Mouse (Mus musculus): Measurements from ENCODE around the gene Fam98b. TPM values are rescaled to one million over a fixed set of nuclear protein-coding genes. Genes with fewer than 3 reads are reported as not detected.
A peak's percentile ranks its signal among the peaks of the same experiment; 100 is the strongest.

The Fam98b gene
- polyA plus RNA-seq, 1 experiment = 2.5 TPM

GRCm38 (mm10) chr2:117217695-117218216, 31.8 kb upstream of the Fam98b start:
- Histone ChIP-seq H3K36me3 (ENCODE audit: control insufficient read depth, insufficient read depth, low read length) (no peaks in the 10 kb centered on the region), H3K27me3 (ENCODE audit: control insufficient read depth, insufficient read depth, low read length) (0 out of 2 replicates have a peak, but pooled peaks cover 3% of the 10 kb centered on the region), H3K4me3 (ENCODE audit: low read depth, low read length) (no peak overlapping the region), H3K27ac (ENCODE audit: insufficient read depth, low read depth, low read length) (no peak overlapping the region), H3K4me1 (ENCODE audit: control insufficient read depth, insufficient read depth, insufficient read length, low read length) (no peaks in the 10 kb centered on the region)
- WGBS = 21% methylated on average over 15 of the region's 15 CpGs
- no peak for TF ChIP-seq CTCF (IDR thresholded peaks at IDR 0.05; ENCODE audit: extremely low read depth, insufficient read length, insufficient replicate concordance, low read depth, low read length)
- no peak for TF ChIP-seq POLR2A (IDR thresholded peaks at IDR 0.05; ENCODE audit: low read depth, low read length)

GRCm38 (mm10) chr2:117219536-117219935, 30.0 kb upstream of the Fam98b start:
- TF ChIP-seq CTCF (IDR thresholded peaks at IDR 0.05; ENCODE audit: extremely low read depth, insufficient read length, insufficient replicate concordance, low read depth, low read length) (no peak), POLR2A (IDR thresholded peaks at IDR 0.05; ENCODE audit: low read depth, low read length) (no peak)
- WGBS = 83% methylated on average over 4 of the region's 4 CpGs
- Histone ChIP-seq H3K4me1 (ENCODE audit: control insufficient read depth, insufficient read depth, insufficient read length, low read length) (no peaks in the 10 kb centered on the region), H3K36me3 (ENCODE audit: control insufficient read depth, insufficient read depth, low read length) (no peaks in the 10 kb centered on the region), H3K4me3 (ENCODE audit: low read depth, low read length) (no peak overlapping the region), H3K27ac (ENCODE audit: insufficient read depth, low read depth, low read length) (no peak overlapping the region), H3K27me3 (ENCODE audit: control insufficient read depth, insufficient read depth, low read length) (0 out of 2 replicates have a peak, but pooled peaks cover 3% of the 10 kb centered on the region)

- Histone ChIP-seq H3K27me3 (ENCODE audit: control insufficient read depth, insufficient read depth, low read length) (no peaks in the 10 kb centered on the region), H3K36me3 (ENCODE audit: control insufficient read depth, insufficient read depth, low read length) (no peaks in the 10 kb centered on the region), H3K4me3 (ENCODE audit: low read depth, low read length) (no peak overlapping the region), H3K4me1 (ENCODE audit: control insufficient read depth, insufficient read depth, insufficient read length, low read length) (no peaks in the 10 kb centered on the region), H3K27ac (ENCODE audit: insufficient read depth, low read depth, low read length) (no peak overlapping the region)
- TF ChIP-seq CTCF (IDR thresholded peaks at IDR 0.05; ENCODE audit: extremely low read depth, insufficient read length, insufficient replicate concordance, low read depth, low read length) = no peak
- no peak for TF ChIP-seq POLR2A (IDR thresholded peaks at IDR 0.05; ENCODE audit: low read depth, low read length)
- 77% methylated on average over 9 of the region's 9 CpGs for WGBS
These were observed 26.9 kb upstream of the Fam98b start for GRCm38 (mm10) chr2:117222651-117223050.

- Histone ChIP-seq H3K4me3 (ENCODE audit: low read depth, low read length) (no peak overlapping the region), H3K4me1 (ENCODE audit: control insufficient read depth, insufficient read depth, insufficient read length, low read length) (no peaks in the 10 kb centered on the region), H3K27me3 (ENCODE audit: control insufficient read depth, insufficient read depth, low read length) (no peaks in the 10 kb centered on the region), H3K27ac (ENCODE audit: insufficient read depth, low read depth, low read length) (no peak overlapping the region), H3K36me3 (ENCODE audit: control insufficient read depth, insufficient read depth, low read length) (no peaks in the 10 kb centered on the region)
- 65% methylated on average over 11 of the region's 11 CpGs for WGBS
- no peak for TF ChIP-seq CTCF (IDR thresholded peaks at IDR 0.05; ENCODE audit: extremely low read depth, insufficient read length, insufficient replicate concordance, low read depth, low read length)
These were observed 20.9 kb upstream of the Fam98b start for GRCm38 (mm10) chr2:117228601-117229125.

- TF ChIP-seq POLR2A (IDR thresholded peaks at IDR 0.05; ENCODE audit: low read depth, low read length) (no peak), CTCF (IDR thresholded peaks at IDR 0.05; ENCODE audit: extremely low read depth, insufficient read length, insufficient replicate concordance, low read depth, low read length) (no peak)
- no peak overlapping the region for H3K27ac ChIP-seq (ENCODE audit: insufficient read depth, low read depth, low read length)
These were observed 19.3 kb upstream of the Fam98b start for GRCm38 (mm10) chr2:117230261-117230660.

GRCm38 (mm10) chr2:117231257-117231656, 18.3 kb upstream of the Fam98b start:
- TF ChIP-seq POLR2A (IDR thresholded peaks at IDR 0.05; ENCODE audit: low read depth, low read length) (no peak), CTCF (IDR thresholded peaks at IDR 0.05; ENCODE audit: extremely low read depth, insufficient read length, insufficient replicate concordance, low read depth, low read length) (peak; percentile 92)
- WGBS = 5% methylated on average over 13 of the region's 13 CpGs
- Histone ChIP-seq H3K4me1 (ENCODE audit: control insufficient read depth, insufficient read depth, insufficient read length, low read length) (no peaks in the 10 kb centered on the region), H3K4me3 (ENCODE audit: low read depth, low read length) (no peak overlapping the region), H3K36me3 (ENCODE audit: control insufficient read depth, insufficient read depth, low read length) (no peaks in the 10 kb centered on the region), H3K27ac (ENCODE audit: insufficient read depth, low read depth, low read length) (no peak overlapping the region), H3K27me3 (ENCODE audit: control insufficient read depth, insufficient read depth, low read length) (no peaks in the 10 kb centered on the region)

More at GRCm38 (mm10) chr2:117230261-117230660, 19.3 kb upstream of the Fam98b start:
- WGBS = 83% methylated on average over 7 of the region's 7 CpGs
- no peak overlapping the region for H3K4me3 ChIP-seq (ENCODE audit: low read depth, low read length)
- H3K27me3 ChIP-seq (ENCODE audit: control insufficient read depth, insufficient read depth, low read length) = no peaks in the 10 kb centered on the region
- no peaks in the 10 kb centered on the region for H3K36me3 ChIP-seq (ENCODE audit: control insufficient read depth, insufficient read depth, low read length)
- H3K4me1 ChIP-seq (ENCODE audit: control insufficient read depth, insufficient read depth, insufficient read length, low read length) = no peaks in the 10 kb centered on the region

GRCm38 (mm10) chr2:117241953-117242352, 7.6 kb upstream of the Fam98b start:
- Histone ChIP-seq H3K4me3 (ENCODE audit: low read depth, low read length) (no peak overlapping the region), H3K36me3 (ENCODE audit: control insufficient read depth, insufficient read depth, low read length) (no peaks in the 10 kb centered on the region), H3K27ac (ENCODE audit: insufficient read depth, low read depth, low read length) (no peak overlapping the region), H3K4me1 (ENCODE audit: control insufficient read depth, insufficient read depth, insufficient read length, low read length) (no peaks in the 10 kb centered on the region), H3K27me3 (ENCODE audit: control insufficient read depth, insufficient read depth, low read length) (peaks cover 3% of the 10 kb centered on the region; the same call in 1 of the 2 replicates)
- WGBS = 68% methylated on average over 4 of the region's 4 CpGs
- no peak for TF ChIP-seq CTCF (IDR thresholded peaks at IDR 0.05; ENCODE audit: extremely low read depth, insufficient read length, insufficient replicate concordance, low read depth, low read length)
- no peak for TF ChIP-seq POLR2A (IDR thresholded peaks at IDR 0.05; ENCODE audit: low read depth, low read length)

Data from small intestine, adult 2 months (tissue).